Mouse (Mus musculus) cortical plate, adult 2 months (tissue): ENCODE results near the gene Dohh.

Experiments
- CTCF ChIP-seq: fragments of 200-500 bp; IDR thresholded peaks from 2 replicates; pipeline ENCODE4 v1.5.1; 2011; ENCODE audit warnings: mild to moderate bottlenecking, control low read depth, low read length; ENCODE audit not compliant: insufficient read depth; ENCODE audit errors: extremely low read depth
- POLR2A ChIP-seq: fragments of 200-500 bp; IDR thresholded peaks from 2 replicates; pipeline ENCODE4 v1.6.1; 2011; ENCODE audit warnings: mild to moderate bottlenecking, low read length, control low read depth; ENCODE audit not compliant: insufficient read depth; ENCODE audit errors: extremely low read depth

GRCm38 (mm10) chr10:81404082-81404481 is 19.9 kb downstream of the Dohh start:
- TF ChIP-seq CTCF, result no peak
- no peak for TF ChIP-seq POLR2A
